Mouse (Mus musculus) ES-E14 (cell line): ENCODE measurements at regions not wholly inside any gene's neighbourhood (a gene's known extent, or its start where the extent isn't known, plus 50 kb on each side); places are given as distances from the start of the nearest gene placed in this dataset.

Source experiments
- CHD2 ChIP-seq: IDR thresholded peaks from 2 replicates; pipeline ENCODE4 v1.6.1; 2014; ENCODE audit warnings: mild to moderate bottlenecking, low read depth, low read length, inconsistent platforms
- HCFC1 ChIP-seq: IDR thresholded peaks from 2 replicates; pipeline ENCODE4 v1.6.1; 2012; ENCODE audit warnings: low read length, inconsistent platforms, borderline replicate concordance; ENCODE audit not compliant: insufficient read depth
- MAFK ChIP-seq: IDR thresholded peaks from 2 replicates; pipeline ENCODE4 v1.6.1; 2014; ENCODE audit warnings: mild to moderate bottlenecking, low read depth, low read length, inconsistent platforms; ENCODE audit not compliant: insufficient read depth
- ZC3H11A ChIP-seq: IDR thresholded peaks from 2 replicates; pipeline ENCODE4 v1.6.1; 2012; ENCODE audit warnings: low read depth, mild to moderate bottlenecking, inconsistent platforms, low read length, borderline replicate concordance
- ZNF384 ChIP-seq: IDR thresholded peaks from 2 replicates; pipeline ENCODE4 v1.6.1; 2012; ENCODE audit warnings: low read depth, low read length, inconsistent platforms

- no peak for TF ChIP-seq MAFK
- TF ChIP-seq ZNF384: no peak
- no peak for TF ChIP-seq HCFC1
- TF ChIP-seq CHD2: no peak
- TF ChIP-seq ZC3H11A: no peak
These were observed 60.6 kb downstream of the Crygs start for GRCm38 (mm10) chr16:22750725-22751287.
